Mouse (Mus musculus): ENCODE measurements at regions not wholly inside any gene's neighbourhood (a gene's known extent, or its start where the extent isn't known, plus 50 kb on each side); places are given as distances from the start of the nearest gene placed in this dataset.
"Not testable (repeated sequence)": the region's sequence is repeated elsewhere in the genome, so short reads cannot be mapped to it uniquely, and the experiment has no call there.

- peaks cover 5% of the 10 kb centered on the region for H3K4me1 ChIP-seq (ENCODE audit: control insufficient read depth, insufficient read depth, low read length)
- no peaks in the 10 kb centered on the region for H3K9me3 ChIP-seq (replicated peaks; ENCODE audit: control insufficient read depth, low read length)
- H3K4me2 ChIP-seq (ENCODE audit: low read depth, low read length) = no peak overlapping the region
- ATAC-seq (replicated peaks; ENCODE audit: insufficient number of reproducible peaks, low FRiP score, low TSS enrichment, low read depth) (no peak), DNase-seq (ENCODE audit: low spot score) (no peak)
- H3K27ac ChIP-seq (replicated peaks; ENCODE audit: low read depth, low read length) = no peak overlapping the region
- no peak overlapping the region for H3K9ac ChIP-seq (replicated peaks; ENCODE audit: low read length)
- no peaks in the 10 kb centered on the region for H3K27me3 ChIP-seq (ENCODE audit: control insufficient read depth, insufficient read depth, low read length)
- no peak overlapping the region for H3K4me3 ChIP-seq (ENCODE audit: low read depth, low read length)
- WGBS = 87% methylated on average over 5 of the region's 5 CpGs
- no peaks in the 10 kb centered on the region for H3K36me3 ChIP-seq (replicated peaks; ENCODE audit: control insufficient read depth, insufficient read depth, low read depth, low read length)
Observed at GRCm38 (mm10) chr5:133885507-133885906, 214.0 kb upstream of the Castor2 start.

DNA sequence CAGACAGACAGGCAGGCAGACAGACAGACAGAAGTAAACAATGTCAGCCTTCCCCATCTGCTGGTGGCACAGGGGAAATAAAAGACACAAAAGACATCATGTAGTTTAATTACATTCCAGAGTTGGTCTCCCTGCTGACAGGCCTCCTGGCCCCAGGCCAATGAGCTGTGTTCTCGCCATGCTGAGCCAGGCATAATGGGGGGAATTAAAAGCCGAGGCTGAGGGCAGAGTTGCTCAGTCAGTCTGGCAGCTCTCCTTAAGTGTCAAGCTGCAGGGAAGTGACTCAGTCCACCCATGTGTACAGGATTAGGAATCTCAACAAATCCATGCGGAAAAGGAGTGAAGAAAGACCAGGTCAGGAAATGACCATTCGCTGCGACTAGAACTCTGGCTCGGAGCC lies 214.5 kb upstream of the Castor2 start:
- no peak overlapping the region for H3K27ac ChIP-seq (replicated peaks; ENCODE audit: low read depth, low read length)
- peak; percentile 72 for ATAC-seq (replicated peaks; ENCODE audit: insufficient number of reproducible peaks, low FRiP score, low TSS enrichment, low read depth)
- H3K4me2 ChIP-seq (ENCODE audit: low read depth, low read length) = no peak overlapping the region
- H3K4me3 ChIP-seq (ENCODE audit: low read depth, low read length) = no peak overlapping the region
- 28% methylated on average over 6 of the region's 6 CpGs for WGBS
- H3K9ac ChIP-seq (replicated peaks; ENCODE audit: low read length) = no peak overlapping the region
- H3K9me3 ChIP-seq (replicated peaks; ENCODE audit: control insufficient read depth, low read length) = no peaks in the 10 kb centered on the region
- peak; percentile 59 for DNase-seq (ENCODE audit: low spot score)
- no peaks in the 10 kb centered on the region for H3K27me3 ChIP-seq (ENCODE audit: control insufficient read depth, insufficient read depth, low read length)
- H3K36me3 ChIP-seq (replicated peaks; ENCODE audit: control insufficient read depth, insufficient read depth, low read depth, low read length) = no peaks in the 10 kb centered on the region
- H3K4me1 ChIP-seq (ENCODE audit: control insufficient read depth, insufficient read depth, low read length) = peaks cover 5% of the 10 kb centered on the region

GRCm38 (mm10) chr5:133884593-133884992 lies 214.9 kb upstream of the Castor2 start:
- no peak overlapping the region for H3K9ac ChIP-seq (replicated peaks; ENCODE audit: low read length)
- H3K9me3 ChIP-seq (replicated peaks; ENCODE audit: control insufficient read depth, low read length) = no peaks in the 10 kb centered on the region
- peaks cover 5% of the 10 kb centered on the region for H3K4me1 ChIP-seq (ENCODE audit: control insufficient read depth, insufficient read depth, low read length)
- no peaks in the 10 kb centered on the region for H3K36me3 ChIP-seq (replicated peaks; ENCODE audit: control insufficient read depth, insufficient read depth, low read depth, low read length)
- no peaks in the 10 kb centered on the region for H3K27me3 ChIP-seq (ENCODE audit: control insufficient read depth, insufficient read depth, low read length)
- WGBS = 38% methylated on average over 2 of the region's 2 CpGs
- no peak for ATAC-seq (replicated peaks; ENCODE audit: insufficient number of reproducible peaks, low FRiP score, low TSS enrichment, low read depth)
- H3K4me3 ChIP-seq (ENCODE audit: low read depth, low read length) = no peak overlapping the region
- peak; percentile 35 for DNase-seq (ENCODE audit: low spot score)
- no peak overlapping the region for H3K27ac ChIP-seq (replicated peaks; ENCODE audit: low read depth, low read length)
- no peak overlapping the region for H3K4me2 ChIP-seq (ENCODE audit: low read depth, low read length)

GRCm38 (mm10) chr5:133844483-133844882 lies 255.0 kb upstream of the Castor2 start:
- H3K27me3 ChIP-seq (ENCODE audit: control insufficient read depth, insufficient read depth, low read length) = no peaks in the 10 kb centered on the region
- H3K9ac ChIP-seq (replicated peaks; ENCODE audit: low read length) = no peak overlapping the region
- no peak for DNase-seq (ENCODE audit: low spot score)
- H3K4me2 ChIP-seq (ENCODE audit: low read depth, low read length) = no peak overlapping the region
- WGBS = 59% methylated on average over 10 of the region's 10 CpGs
- H3K4me1 ChIP-seq (ENCODE audit: control insufficient read depth, insufficient read depth, low read length) = no peaks in the 10 kb centered on the region
- no peak overlapping the region for H3K4me3 ChIP-seq (ENCODE audit: low read depth, low read length)
- H3K27ac ChIP-seq (replicated peaks; ENCODE audit: low read depth, low read length) = no peak overlapping the region
- H3K36me3 ChIP-seq (replicated peaks; ENCODE audit: control insufficient read depth, insufficient read depth, low read depth, low read length) = no peaks in the 10 kb centered on the region
- H3K9me3 ChIP-seq (replicated peaks; ENCODE audit: control insufficient read depth, low read length) = no peaks in the 10 kb centered on the region
- no peak for ATAC-seq (replicated peaks; ENCODE audit: insufficient number of reproducible peaks, low FRiP score, low TSS enrichment, low read depth)

- not testable (repeated sequence) for H3K27ac ChIP-seq (replicated peaks; ENCODE audit: low read depth, low read length); H3K4me1 ChIP-seq (ENCODE audit: control insufficient read depth, insufficient read depth, low read length); H3K9me3 ChIP-seq (replicated peaks; ENCODE audit: control insufficient read depth, low read length); H3K4me2 ChIP-seq (ENCODE audit: low read depth, low read length); H3K36me3 ChIP-seq (replicated peaks; ENCODE audit: control insufficient read depth, insufficient read depth, low read depth, low read length); H3K9ac ChIP-seq (replicated peaks; ENCODE audit: low read length); H3K27me3 ChIP-seq (ENCODE audit: control insufficient read depth, insufficient read depth, low read length); H3K4me3 ChIP-seq (ENCODE audit: low read depth, low read length); DNase-seq (ENCODE audit: low spot score)
- peak; percentile 59; the same call in 1 of the 2 replicates for ATAC-seq (replicated peaks; ENCODE audit: insufficient number of reproducible peaks, low FRiP score, low TSS enrichment, low read depth)
- WGBS = 44% methylated on average over 16 of the region's 42 CpGs
Observed at GRCm38 (mm10) chr5:133842059-133842706, 257.3 kb upstream of the Castor2 start.

DNA sequence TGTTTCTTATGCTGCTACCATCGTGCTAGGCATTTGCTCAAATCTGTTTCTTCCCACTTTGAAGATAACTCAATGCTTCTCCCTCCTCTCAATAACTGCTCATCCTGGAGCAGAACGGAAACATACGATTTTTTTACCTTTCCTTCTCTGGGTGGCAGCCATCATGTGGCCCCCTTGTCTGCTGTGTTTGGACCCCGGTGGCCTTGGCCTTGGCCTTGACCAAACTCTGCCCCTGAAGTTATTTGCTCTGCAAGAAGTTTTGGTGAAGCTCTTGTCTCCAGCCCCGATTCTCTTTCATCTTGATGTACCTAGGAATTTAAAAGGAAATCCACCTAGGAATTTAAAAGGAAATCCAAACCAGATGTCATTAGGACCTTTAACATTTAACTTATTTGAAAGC lies 261.2 kb upstream of the Castor2 start:
- H3K27me3 ChIP-seq (ENCODE audit: control insufficient read depth, insufficient read depth, low read length) = no peaks in the 10 kb centered on the region
- no peaks in the 10 kb centered on the region for H3K4me1 ChIP-seq (ENCODE audit: control insufficient read depth, insufficient read depth, low read length)
- WGBS = 49% methylated on average over 5 of the region's 5 CpGs
- H3K9me3 ChIP-seq (replicated peaks; ENCODE audit: control insufficient read depth, low read length) = no peaks in the 10 kb centered on the region
- no peak overlapping the region for H3K4me3 ChIP-seq (ENCODE audit: low read depth, low read length)
- H3K27ac ChIP-seq (replicated peaks; ENCODE audit: low read depth, low read length) = no peak overlapping the region
- ATAC-seq (replicated peaks; ENCODE audit: insufficient number of reproducible peaks, low FRiP score, low TSS enrichment, low read depth) = no peak
- no peaks in the 10 kb centered on the region for H3K36me3 ChIP-seq (replicated peaks; ENCODE audit: control insufficient read depth, insufficient read depth, low read depth, low read length)
- no peak overlapping the region for H3K4me2 ChIP-seq (ENCODE audit: low read depth, low read length)
- no peak overlapping the region for H3K9ac ChIP-seq (replicated peaks; ENCODE audit: low read length)
- peak; percentile 63 for DNase-seq (ENCODE audit: low spot score)

GRCm38 (mm10) chr5:133833217-133833616 lies 266.3 kb upstream of the Castor2 start:
- no peaks in the 10 kb centered on the region for H3K27me3 ChIP-seq (ENCODE audit: control insufficient read depth, insufficient read depth, low read length)
- no peak overlapping the region for H3K4me2 ChIP-seq (ENCODE audit: low read depth, low read length)
- no peaks in the 10 kb centered on the region for H3K4me1 ChIP-seq (ENCODE audit: control insufficient read depth, insufficient read depth, low read length)
- WGBS = 88% methylated on average over 7 of the region's 7 CpGs
- H3K27ac ChIP-seq (replicated peaks; ENCODE audit: low read depth, low read length) = no peak overlapping the region
- no peak overlapping the region for H3K9ac ChIP-seq (replicated peaks; ENCODE audit: low read length)
- ATAC-seq (replicated peaks; ENCODE audit: insufficient number of reproducible peaks, low FRiP score, low TSS enrichment, low read depth) = no peak
- no peaks in the 10 kb centered on the region for H3K9me3 ChIP-seq (replicated peaks; ENCODE audit: control insufficient read depth, low read length)
- no peak overlapping the region for H3K4me3 ChIP-seq (ENCODE audit: low read depth, low read length)
- DNase-seq (ENCODE audit: low spot score) = no peak
- no peaks in the 10 kb centered on the region for H3K36me3 ChIP-seq (replicated peaks; ENCODE audit: control insufficient read depth, insufficient read depth, low read depth, low read length)

DNA sequence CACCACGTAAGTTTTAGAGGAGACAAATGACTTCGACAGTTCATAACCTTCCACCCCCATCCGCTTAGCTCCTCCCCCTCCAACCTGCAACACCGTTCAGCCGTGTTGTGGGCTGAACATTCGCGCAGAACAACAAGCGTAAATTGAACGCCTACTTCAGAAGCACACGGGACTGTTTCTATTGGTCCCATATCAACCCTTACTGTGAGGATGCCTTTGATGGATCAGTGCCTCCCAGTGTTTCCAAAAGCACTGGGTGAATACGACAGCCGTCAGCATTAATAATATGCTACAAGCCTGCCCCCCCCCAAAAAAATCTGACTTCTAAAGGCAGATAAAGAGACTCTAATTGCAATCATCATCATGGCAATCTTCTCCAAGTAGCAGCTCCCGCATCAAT lies 271.3 kb upstream of the Castor2 start:
- no peaks in the 10 kb centered on the region for H3K27me3 ChIP-seq (ENCODE audit: control insufficient read depth, insufficient read depth, low read length)
- H3K4me2 ChIP-seq (ENCODE audit: low read depth, low read length) = no peak overlapping the region
- DNase-seq (ENCODE audit: low spot score) (no peak), ATAC-seq (replicated peaks; ENCODE audit: insufficient number of reproducible peaks, low FRiP score, low TSS enrichment, low read depth) (no peak)
- H3K9ac ChIP-seq (replicated peaks; ENCODE audit: low read length) = no peak overlapping the region
- no peak overlapping the region for H3K27ac ChIP-seq (replicated peaks; ENCODE audit: low read depth, low read length)
- no peaks in the 10 kb centered on the region for H3K36me3 ChIP-seq (replicated peaks; ENCODE audit: control insufficient read depth, insufficient read depth, low read depth, low read length)
- no peak overlapping the region for H3K4me3 ChIP-seq (ENCODE audit: low read depth, low read length)
- WGBS = 92% methylated on average over 13 of the region's 13 CpGs
- no peaks in the 10 kb centered on the region for H3K9me3 ChIP-seq (replicated peaks; ENCODE audit: control insufficient read depth, low read length)
- H3K4me1 ChIP-seq (ENCODE audit: control insufficient read depth, insufficient read depth, low read length) = no peaks in the 10 kb centered on the region
